Mouse (Mus musculus) megakaryocyte-erythroid progenitor cell, adult 5-6 weeks (primary cell): ENCODE data around the gene Tbc1d30. TPM values are rescaled to one million over a fixed set of nuclear protein-coding genes. Genes with fewer than 3 reads are reported as not detected.

Experiments used
- ATAC-seq: replicated peaks from 2 replicates; pipeline ENCODE4 v1.8.0; 2016; ENCODE audit warnings: mild to moderate bottlenecking, inconsistent platforms; ENCODE audit not compliant: severe bottlenecking, poor library complexity, low FRiP score, low TSS enrichment
- total RNA-seq, 2 experiments: library from RNA; stranded (forward) in 1 of 2; stranded (reverse) in 1 of 2; fragments of 200-1000, 215-1000 nt in 1 of 2; fragments of >200 nt in 1 of 2; fragmentation: Nextera tagmentation in 1 of 2; gene quantifications; 2 replicates each; pipeline ENCODE4 v1.2.3; 2014 to 2017

Tbc1d30 gene
- total RNA-seq, 2 experiments from 2014 or later = 0.57 TPM; not detected in 1

DNA sequence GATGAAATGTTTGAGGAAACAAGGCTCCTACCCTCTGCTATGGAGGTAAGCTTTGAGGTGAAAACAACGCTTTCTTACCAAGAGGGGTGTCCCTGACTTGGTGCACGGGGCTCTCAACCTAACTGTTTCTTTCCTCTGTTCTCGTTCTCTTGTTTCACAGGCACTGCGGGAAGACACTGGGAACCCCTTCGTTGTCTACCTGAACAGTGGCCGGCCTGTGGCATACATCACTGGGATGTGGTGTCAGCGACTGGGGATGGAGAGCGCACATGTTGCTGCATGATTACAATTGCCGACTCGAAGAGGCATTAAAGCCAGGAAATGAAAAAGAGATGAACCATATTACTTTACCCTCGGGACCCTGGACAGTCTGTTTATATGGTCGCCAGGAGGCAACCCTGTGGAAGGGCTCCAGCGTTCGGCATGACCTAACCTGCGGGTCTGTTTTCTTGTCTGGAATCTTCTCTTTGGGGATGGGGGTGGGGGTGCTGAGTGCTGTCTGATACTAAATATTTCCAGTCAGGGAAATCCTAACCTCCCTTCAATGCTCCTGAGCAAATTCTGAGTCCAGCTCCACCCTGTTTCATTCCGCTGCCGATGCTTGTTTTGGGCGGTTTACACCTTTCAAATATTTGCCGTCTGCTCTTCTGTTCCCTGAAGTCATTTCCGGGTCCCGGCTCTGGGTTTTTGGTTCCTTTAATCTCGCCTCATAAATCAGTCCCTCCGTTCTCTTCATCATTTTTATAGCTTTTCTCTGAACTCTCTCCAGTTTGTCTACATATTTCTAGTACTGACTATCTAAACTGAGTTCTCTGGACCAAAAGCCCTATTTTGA is 107.5 kb downstream of the Tbc1d30 start:
- no peak for ATAC-seq

DNA sequence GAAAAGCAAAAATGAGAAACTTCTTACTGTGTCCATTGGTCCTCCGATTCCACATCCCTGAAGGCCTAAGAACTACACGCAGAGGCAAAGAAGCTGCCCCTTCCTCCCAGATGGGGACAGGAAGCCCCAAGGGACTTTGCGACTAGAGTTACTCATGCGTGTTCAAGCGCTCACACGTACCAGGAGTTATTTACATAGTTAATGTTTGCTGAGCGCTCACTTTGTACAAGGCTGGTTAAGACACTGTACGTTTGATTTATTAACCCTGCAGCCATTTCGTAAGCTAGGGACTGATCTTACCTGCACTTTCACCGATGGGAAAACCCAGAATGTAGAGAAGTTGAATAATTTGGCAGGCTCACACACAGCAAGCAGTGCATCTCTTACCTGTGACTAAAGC is 108.5 kb downstream of the Tbc1d30 start:
- no peak for ATAC-seq

DNA sequence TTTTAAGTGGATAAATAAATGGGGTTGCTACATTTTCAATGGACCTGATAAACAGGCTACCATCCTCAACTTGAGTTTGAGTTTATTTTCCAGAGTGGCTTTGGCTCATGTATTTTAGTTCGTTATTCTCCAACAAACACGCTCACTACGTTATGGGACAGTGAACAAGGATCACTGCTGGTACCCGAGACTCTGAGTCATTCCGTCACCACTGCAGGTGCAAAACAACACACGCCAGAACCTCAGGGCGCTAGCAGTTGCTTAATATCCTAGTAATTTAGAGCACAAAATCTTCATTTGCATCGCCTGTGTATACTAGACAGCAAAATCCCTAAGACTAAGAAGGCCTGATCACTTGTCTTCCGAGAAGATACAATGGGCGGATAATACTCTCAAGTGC is 112.0 kb downstream of the Tbc1d30 start:
- ATAC-seq = no peak

DNA sequence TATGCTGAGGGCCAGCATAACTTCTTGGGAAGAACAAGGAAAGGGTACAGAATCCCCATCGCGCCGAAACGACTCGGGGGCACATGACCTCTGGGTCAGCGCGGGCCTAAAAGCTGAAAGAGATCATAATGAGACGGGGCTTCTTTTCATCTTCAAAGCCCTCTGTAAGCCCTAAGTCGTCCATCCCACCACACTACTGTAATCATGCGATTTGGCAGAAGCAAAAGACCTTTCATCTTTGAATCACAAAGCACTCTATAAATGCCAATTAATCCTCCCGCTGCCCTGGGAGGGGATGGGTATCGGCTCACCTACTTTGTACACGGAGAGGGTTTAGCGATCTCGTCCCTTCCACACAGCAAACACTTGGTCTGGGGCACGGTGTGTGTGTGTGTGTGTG is 112.5 kb downstream of the Tbc1d30 start:
- no peak for ATAC-seq

DNA sequence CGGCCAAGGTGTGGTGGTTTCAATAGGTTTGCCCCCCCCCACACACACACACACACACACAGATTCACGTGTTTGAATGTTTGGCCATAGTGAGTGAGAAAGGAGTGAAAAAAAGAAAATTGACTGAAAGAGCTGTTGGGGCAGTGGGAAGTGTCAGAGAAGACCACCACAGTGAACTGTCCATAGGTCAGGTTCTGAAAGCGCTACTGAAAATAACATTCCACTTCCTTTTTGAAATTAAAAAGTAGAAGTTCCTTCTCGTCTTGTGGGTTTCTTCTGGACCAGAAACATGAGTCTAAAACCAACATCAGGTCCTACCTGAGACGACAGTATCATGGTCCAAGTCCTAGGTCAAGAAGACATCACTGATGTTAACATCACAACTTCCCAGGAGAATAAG is 113.7 kb downstream of the Tbc1d30 start:
- no peak for ATAC-seq

DNA sequence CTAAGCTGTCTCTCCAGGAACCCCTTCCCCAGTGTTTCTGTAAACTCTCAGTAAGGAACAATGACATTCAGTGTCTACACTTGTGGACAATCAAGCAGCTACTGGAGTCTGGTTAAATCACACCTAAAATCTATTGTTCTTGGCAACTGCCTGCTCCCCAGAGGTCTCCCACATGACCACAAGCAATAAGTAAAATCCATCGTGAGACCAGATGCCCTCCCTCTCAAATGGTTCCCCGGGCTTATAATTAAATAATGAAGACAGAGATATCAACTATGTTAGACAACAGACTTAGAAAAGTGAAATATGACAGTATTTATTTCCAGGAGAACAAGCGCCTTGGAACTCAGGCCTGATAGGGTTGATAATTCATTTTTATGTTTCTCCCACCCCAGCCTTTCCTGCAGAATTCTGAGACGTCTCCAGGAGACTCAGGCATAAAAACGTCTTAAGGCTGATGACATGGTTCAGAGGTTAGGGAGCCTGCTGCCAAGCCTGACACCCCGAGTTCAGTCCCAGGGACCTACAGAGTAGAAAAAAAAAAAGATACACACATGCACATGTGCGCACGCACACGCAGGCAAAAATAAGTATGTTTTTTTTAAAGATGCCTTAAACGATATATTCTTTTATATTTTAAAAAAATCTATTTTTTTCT is 115.8 kb downstream of the Tbc1d30 start:
- no peak for ATAC-seq

DNA sequence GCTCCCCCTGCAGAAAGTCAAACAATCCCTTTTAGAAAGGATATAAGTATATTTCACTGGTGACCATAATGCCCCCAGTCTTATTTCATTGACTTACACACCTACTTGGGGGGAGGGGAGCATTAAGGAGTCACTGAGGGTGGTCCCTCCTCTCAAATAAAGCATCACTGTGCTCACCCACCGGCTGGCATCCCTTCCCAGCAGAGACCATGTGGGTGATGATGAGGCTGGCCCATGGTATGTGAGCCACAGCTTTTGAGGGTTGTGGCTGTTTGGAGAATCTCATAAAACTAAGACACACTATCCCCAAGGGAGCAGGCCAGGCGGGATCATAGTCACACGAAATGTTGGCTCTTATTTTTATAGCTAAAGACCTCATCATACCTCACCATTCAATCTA is 116.6 kb downstream of the Tbc1d30 start:
- ATAC-seq = no peak

DNA sequence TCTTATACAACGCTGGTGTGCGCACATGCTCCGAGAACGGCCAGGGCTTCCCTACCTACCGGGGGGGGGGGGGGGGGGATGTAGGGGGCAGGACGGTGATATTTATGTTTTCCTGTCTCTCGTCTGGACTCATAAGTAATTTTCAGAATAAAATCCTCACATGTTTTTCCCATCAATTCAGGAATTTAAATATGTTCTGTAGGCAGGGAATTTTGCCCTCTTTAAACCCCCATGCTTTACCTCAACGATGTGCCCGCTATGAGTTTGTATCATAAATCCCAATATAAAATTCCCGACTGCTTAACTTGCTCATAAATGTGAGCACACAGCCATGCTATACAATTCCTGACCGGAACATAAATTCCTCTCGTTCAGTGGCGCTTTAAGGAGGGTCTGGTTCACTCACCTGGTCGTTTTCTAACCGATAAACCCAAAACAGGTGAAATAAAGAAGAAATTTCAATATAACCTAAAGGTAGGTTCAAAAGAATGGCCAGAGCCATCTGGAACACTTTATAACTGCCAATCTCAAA is 122.6 kb downstream of the Tbc1d30 start:
- ATAC-seq = no peak

DNA sequence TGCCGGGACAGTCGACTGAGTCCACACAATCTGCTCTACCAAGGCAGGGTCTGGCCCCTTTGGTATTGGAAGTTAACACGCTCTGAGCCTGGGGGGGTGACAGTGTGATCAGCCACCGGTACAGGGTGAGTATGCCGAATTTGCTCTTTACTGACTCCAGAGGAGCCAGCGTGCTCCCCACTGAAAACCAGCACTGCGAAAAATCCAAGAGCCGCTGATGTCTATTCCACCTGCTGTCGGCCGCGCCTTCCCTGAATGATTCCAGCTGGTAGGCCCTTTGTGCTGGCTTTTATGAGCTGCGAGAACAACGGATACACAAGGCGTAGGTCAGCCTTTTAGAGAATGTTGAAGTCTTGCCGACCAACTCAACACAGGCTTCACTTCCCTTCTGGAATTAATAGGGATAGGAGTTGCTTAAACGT is 123.1 kb downstream of the Tbc1d30 start:
- ATAC-seq = no peak; the same call in 1 of the 2 replicates

DNA sequence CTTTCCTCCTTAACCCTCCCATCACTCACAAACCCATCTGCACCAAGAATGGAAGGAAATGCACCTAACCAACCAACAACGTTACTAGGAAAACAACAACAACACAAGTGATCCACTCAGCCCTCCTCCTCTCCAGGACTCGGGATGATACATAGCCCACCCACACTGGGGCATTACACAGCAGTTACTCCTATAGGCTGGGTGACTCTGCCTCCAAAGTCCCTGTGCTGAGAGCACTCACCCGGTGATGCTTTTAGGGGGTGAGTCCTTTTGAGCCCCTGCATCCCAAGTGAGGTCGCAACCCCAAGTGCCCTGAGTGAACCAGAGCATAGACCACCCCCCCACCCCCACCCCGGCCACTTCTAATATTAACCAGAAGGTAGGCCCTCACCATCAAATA is 123.7 kb downstream of the Tbc1d30 start:
- ATAC-seq = no peak

DNA sequence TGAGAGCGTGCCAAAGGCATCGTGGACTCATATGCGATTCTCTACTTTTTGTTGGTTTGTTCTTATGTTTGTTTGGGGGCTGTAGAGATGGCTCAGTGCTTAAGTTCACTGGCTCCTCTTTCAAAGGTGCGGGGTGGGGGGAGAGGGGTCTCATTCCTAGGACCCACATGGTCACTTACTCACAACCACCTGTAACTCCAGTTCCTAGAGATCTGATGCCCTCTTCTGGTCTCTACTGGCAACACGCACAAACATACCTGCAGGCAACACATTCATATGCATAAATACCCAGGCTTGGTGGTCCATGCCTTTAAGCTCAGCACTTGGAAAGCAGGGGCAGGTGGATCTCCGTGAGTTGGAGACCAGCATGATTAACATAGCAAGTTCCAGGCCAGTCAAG is 125.4 kb downstream of the Tbc1d30 start:
- no peak for ATAC-seq

DNA sequence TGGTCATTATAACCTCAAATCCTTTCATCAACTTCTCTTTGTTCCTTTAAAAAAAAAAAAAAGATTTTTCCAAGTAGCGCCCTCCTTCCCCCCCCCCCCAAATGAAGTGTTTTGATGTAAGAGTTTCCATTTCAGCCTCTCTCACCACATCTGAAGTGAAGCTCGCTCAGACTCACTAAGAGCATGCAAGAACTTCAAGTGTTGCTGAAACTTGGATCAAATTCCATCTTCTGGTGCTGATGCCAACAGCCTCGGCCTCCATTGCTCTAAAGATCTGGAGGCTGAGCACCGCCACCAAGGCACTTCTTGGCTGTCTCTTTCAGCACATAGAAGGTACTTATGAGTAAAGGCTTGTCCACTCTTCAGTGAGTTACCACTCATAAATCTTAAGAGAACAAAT is 128.2 kb downstream of the Tbc1d30 start:
- ATAC-seq = no peak

DNA sequence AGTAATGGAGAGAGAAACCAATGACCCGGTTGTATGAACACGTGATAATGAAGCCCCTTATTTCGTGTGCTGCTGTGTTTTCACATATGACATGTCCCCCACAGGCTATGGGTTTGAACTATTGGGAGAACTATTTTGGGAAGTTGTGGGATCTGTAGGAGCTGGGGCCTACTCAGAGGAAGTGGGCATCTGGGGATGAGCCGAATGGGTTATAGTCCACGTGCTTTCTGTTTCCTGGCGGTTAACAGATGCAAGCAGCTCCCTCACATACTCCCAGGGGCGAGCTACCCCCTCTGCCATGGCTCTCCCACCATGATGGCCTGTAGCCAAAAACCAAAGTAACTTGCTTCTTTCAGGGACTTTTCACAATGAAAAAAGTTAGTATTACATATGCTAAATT is 132.5 kb downstream of the Tbc1d30 start:
- ATAC-seq = no peak

DNA sequence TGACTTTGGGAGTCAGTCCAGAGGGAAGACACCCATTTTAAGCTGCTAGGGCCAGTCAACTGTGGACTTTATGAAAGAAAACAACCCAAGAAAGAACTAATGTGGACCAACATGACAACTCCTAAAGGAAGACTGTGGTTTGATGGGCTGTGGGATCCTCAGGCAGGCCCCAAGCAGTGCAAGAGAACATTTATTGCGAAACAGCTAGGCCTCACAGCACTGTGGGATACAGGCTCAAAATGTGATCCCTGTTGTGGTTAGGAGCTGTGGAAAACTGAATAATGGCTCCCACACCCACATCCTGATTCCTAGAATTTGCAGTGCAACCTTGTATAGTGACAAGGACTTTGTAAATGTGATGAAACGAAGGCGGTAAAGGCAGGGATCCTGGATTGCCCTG is 134.3 kb downstream of the Tbc1d30 start:
- no peak for ATAC-seq

Other genes with a start within 250 kb of the Tbc1d30 start
- 21.9 and 33.9 TPM in 2 replicates for gene Gns, start 13.8 kb upstream of the Tbc1d30 start, total RNA-seq (2014; fragmentation: Nextera tagmentation)
- 17.3 and 23.7 TPM in 2 replicates for gene Gns, start 13.8 kb upstream of the Tbc1d30 start, total RNA-seq (2017)
- gene Rassf3, start 125.1 kb upstream of the Tbc1d30 start, total RNA-seq (2014; fragmentation: Nextera tagmentation) = 6.5 and 9.7 TPM in 2 replicates
- gene Rassf3, start 125.1 kb upstream of the Tbc1d30 start, total RNA-seq (2017) = 12.1 and 13.4 TPM in 2 replicates
- gene Tbk1, start 235.5 kb upstream of the Tbc1d30 start, total RNA-seq (2014; fragmentation: Nextera tagmentation) = 28.9 and 31.5 TPM in 2 replicates
- gene Tbk1, start 235.5 kb upstream of the Tbc1d30 start, total RNA-seq (2017) = 31.3 and 47.5 TPM in 2 replicates